Mouse (Mus musculus) limb, embryonic 13.5 days (tissue): ENCODE measurements at regions not wholly inside any gene's neighbourhood (a gene's known extent, or its start where the extent isn't known, plus 50 kb on each side); places are given as distances from the start of the nearest gene placed in this dataset.

ENCODE experiments used
- ATAC-seq: fragments of 200-750 bp; cut with Nextera tagmentation; 2 replicates; pipeline ENCODE4 v1.8.0; 2017; ENCODE audit warnings: low read depth, moderate number of reproducible peaks, moderate TSS enrichment; ENCODE audit not compliant: low FRiP score
- H3K27ac ChIP-seq: fragments of 300-500 bp; sonication (generic); 2 replicates; pipeline ENCODE4 v1.5.1; 2015; ENCODE audit warnings: inconsistent platforms, mild to moderate bottlenecking, moderate library complexity
- H3K27me3 ChIP-seq: fragments of 300-500 bp; sonication (generic); 2 replicates; pipeline ENCODE4 v1.6.1; 2015; ENCODE audit warnings: mild to moderate bottlenecking, inconsistent platforms
- H3K36me3 ChIP-seq: fragments of 300-500 bp; sonication (generic); 2 replicates; pipeline ENCODE4 v1.6.1; 2015; ENCODE audit warnings: inconsistent platforms, mild to moderate bottlenecking, moderate library complexity
- H3K4me1 ChIP-seq: fragments of 300-500 bp; sonication (generic); 2 replicates; pipeline ENCODE4 v1.6.1; 2015; ENCODE audit warnings: inconsistent platforms
- H3K4me2 ChIP-seq: fragments of 300-500 bp; sonication (generic); replicated peaks from 2 replicates; pipeline ENCODE4 v1.6.1; 2015; ENCODE audit warnings: inconsistent platforms, mild to moderate bottlenecking, moderate library complexity
- H3K4me3 ChIP-seq: fragments of 300-500 bp; sonication (generic); 2 replicates; pipeline ENCODE4 v1.5.1; 2015; ENCODE audit warnings: moderate library complexity, mild to moderate bottlenecking, inconsistent platforms
- H3K9ac ChIP-seq: fragments of 300-500 bp; sonication (generic); 2 replicates; pipeline ENCODE4 v1.6.1; 2015; ENCODE audit warnings: mild to moderate bottlenecking, inconsistent platforms
- H3K9me3 ChIP-seq: fragments of 300-500 bp; sonication (generic); 2 replicates; pipeline ENCODE4 v1.6.1; 2016; ENCODE audit warnings: inconsistent platforms
- WGBS: fragments of 180-500 bp; shearing (Covaris S2); methylation state at CpG from one replicate; pipeline ENCODE4 v1.1.7; 2015; 5-methylcytosine and 5-hydroxymethylcytosine counted together

- Histone ChIP-seq H3K9ac (no peak overlapping the region), H3K9me3 (no peaks in the 10 kb centered on the region), H3K27ac (no peak overlapping the region), H3K27me3 (no peaks in the 10 kb centered on the region), H3K4me1 (no peaks in the 10 kb centered on the region), H3K36me3 (no peaks in the 10 kb centered on the region), H3K4me3 (no peak overlapping the region), H3K4me2 (no peak overlapping the region)
- WGBS, result 71% methylated on average over 3 of the region's 3 CpGs
- ATAC-seq, result no peak
Observed at GRCm38 (mm10) chr5:133449926-133450325, 649.6 kb upstream of the Castor2 start.

GRCm38 (mm10) chr5:133400826-133401225 lies 698.7 kb upstream of the Castor2 start:
- H3K4me2 ChIP-seq, result no peak overlapping the region
- no peaks in the 10 kb centered on the region for H3K36me3 ChIP-seq
- no peaks in the 10 kb centered on the region for H3K4me1 ChIP-seq
- H3K27ac ChIP-seq, result no peak overlapping the region
- ATAC-seq, result no peak
- H3K27me3 ChIP-seq, result no peaks in the 10 kb centered on the region
- H3K4me3 ChIP-seq, result no peak overlapping the region
- H3K9me3 ChIP-seq, result no peaks in the 10 kb centered on the region
- WGBS, result 48% methylated on average over 1 of the region's 1 CpGs
- no peak overlapping the region for H3K9ac ChIP-seq

GRCm38 (mm10) chr5:133389896-133390295 lies 709.6 kb upstream of the Castor2 start:
- Histone ChIP-seq H3K4me2 (no peak overlapping the region), H3K27ac (no peak overlapping the region), H3K9me3 (peaks cover 5% of the 10 kb centered on the region; the same call in 1 of the 2 replicates), H3K36me3 (no peaks in the 10 kb centered on the region), H3K4me3 (no peak overlapping the region), H3K4me1 (no peaks in the 10 kb centered on the region), H3K27me3 (0 out of 2 replicates have a peak, but pooled peaks cover 2% of the 10 kb centered on the region), H3K9ac (no peak overlapping the region)
- 75% methylated on average over 4 of the region's 4 CpGs for WGBS
- ATAC-seq, result no peak

- H3K9me3 ChIP-seq, result peaks cover 5% of the 10 kb centered on the region; the same call in 1 of the 2 replicates
- no peak overlapping the region for H3K4me2 ChIP-seq
- WGBS, result 67% methylated on average over 6 of the region's 6 CpGs
- H3K4me3 ChIP-seq, result no peak overlapping the region
- H3K27me3 ChIP-seq, result 0 out of 2 replicates have a peak, but pooled peaks cover 2% of the 10 kb centered on the region
- no peak overlapping the region for H3K27ac ChIP-seq
- no peak for ATAC-seq
- H3K4me1 ChIP-seq, result no peaks in the 10 kb centered on the region
- H3K9ac ChIP-seq, result no peak overlapping the region
- no peaks in the 10 kb centered on the region for H3K36me3 ChIP-seq
Observed at GRCm38 (mm10) chr5:133389023-133389840, 710.3 kb upstream of the Castor2 start.

- Histone ChIP-seq H3K4me3 (no peak overlapping the region), H3K4me2 (no peak overlapping the region), H3K9ac (no peak overlapping the region), H3K36me3 (no peaks in the 10 kb centered on the region), H3K27me3 (0 out of 2 replicates have a peak, but pooled peaks cover 2% of the 10 kb centered on the region), H3K9me3 (no peaks in the 10 kb centered on the region), H3K27ac (no peak overlapping the region), H3K4me1 (no peaks in the 10 kb centered on the region)
- WGBS, result 59% methylated on average over 10 of the region's 10 CpGs
- ATAC-seq, result no peak
Observed at GRCm38 (mm10) chr5:133385374-133386349, 713.8 kb upstream of the Castor2 start.

GRCm38 (mm10) chr5:133365771-133366170 lies 733.7 kb upstream of the Castor2 start:
- ATAC-seq, result no peak
- Histone ChIP-seq H3K27me3 (no peaks in the 10 kb centered on the region), H3K9me3 (no peaks in the 10 kb centered on the region), H3K4me3 (no peak overlapping the region), H3K27ac (no peak overlapping the region), H3K36me3 (no peaks in the 10 kb centered on the region), H3K4me1 (no peaks in the 10 kb centered on the region), H3K4me2 (no peak overlapping the region), H3K9ac (no peak overlapping the region)
- 86% methylated on average over 3 of the region's 3 CpGs for WGBS

GRCm38 (mm10) chr5:133347516-133347915 lies 752.0 kb upstream of the Castor2 start:
- WGBS, result 91% methylated on average over 3 of the region's 3 CpGs
- no peak overlapping the region for H3K4me3 ChIP-seq
- H3K27me3 ChIP-seq, result no peaks in the 10 kb centered on the region; the same call in 1 of the 2 replicates
- no peak overlapping the region for H3K27ac ChIP-seq
- H3K36me3 ChIP-seq, result no peaks in the 10 kb centered on the region
- ATAC-seq, result no peak
- H3K9me3 ChIP-seq, result no peaks in the 10 kb centered on the region
- H3K4me1 ChIP-seq, result no peaks in the 10 kb centered on the region
- H3K9ac ChIP-seq, result no peak overlapping the region
- H3K4me2 ChIP-seq, result no peak overlapping the region

- no peaks in the 10 kb centered on the region for H3K4me1 ChIP-seq
- 35% methylated on average over 3 of the region's 3 CpGs for WGBS
- no peak overlapping the region for H3K9ac ChIP-seq
- no peak overlapping the region for H3K4me3 ChIP-seq
- H3K27ac ChIP-seq, result no peak overlapping the region
- ATAC-seq, result no peak
- H3K27me3 ChIP-seq, result no peaks in the 10 kb centered on the region; the same call in 1 of the 2 replicates
- no peaks in the 10 kb centered on the region for H3K36me3 ChIP-seq
- no peak overlapping the region for H3K4me2 ChIP-seq
- H3K9me3 ChIP-seq, result no peaks in the 10 kb centered on the region
Observed at GRCm38 (mm10) chr5:133341973-133342372, 757.5 kb upstream of the Castor2 start.

- Histone ChIP-seq H3K9ac (no peak overlapping the region), H3K27ac (no peak overlapping the region), H3K27me3 (no peaks in the 10 kb centered on the region), H3K36me3 (no peaks in the 10 kb centered on the region), H3K4me3 (no peak overlapping the region), H3K9me3 (no peaks in the 10 kb centered on the region), H3K4me1 (no peaks in the 10 kb centered on the region), H3K4me2 (no peak overlapping the region)
- 81% methylated on average over 2 of the region's 2 CpGs for WGBS
- ATAC-seq, result no peak
Observed at GRCm38 (mm10) chr5:133320626-133321025, 777.5 kb upstream of the Auts2 start.

- Histone ChIP-seq H3K27me3 (no peaks in the 10 kb centered on the region), H3K4me1 (no peaks in the 10 kb centered on the region), H3K36me3 (no peaks in the 10 kb centered on the region), H3K4me2 (no peak overlapping the region), H3K9ac (no peak overlapping the region), H3K9me3 (no peaks in the 10 kb centered on the region), H3K27ac (no peak overlapping the region), H3K4me3 (no peak overlapping the region)
- ATAC-seq, result no peak
- 94% methylated on average over 1 of the region's 1 CpGs for WGBS
Observed at GRCm38 (mm10) chr5:133320206-133320605, 777.1 kb upstream of the Auts2 start.

- H3K27ac ChIP-seq, result no peak overlapping the region
- H3K27me3 ChIP-seq, result 0 out of 2 replicates have a peak, but pooled peaks cover 2% of the 10 kb centered on the region
- no peaks in the 10 kb centered on the region for H3K4me1 ChIP-seq
- no peak for ATAC-seq
- no peak overlapping the region for H3K4me3 ChIP-seq
- H3K9me3 ChIP-seq, result no peaks in the 10 kb centered on the region
- no peaks in the 10 kb centered on the region for H3K36me3 ChIP-seq
- WGBS, result 51% methylated on average over 7 of the region's 7 CpGs
- no peak overlapping the region for H3K4me2 ChIP-seq
- no peak overlapping the region for H3K9ac ChIP-seq
Observed at GRCm38 (mm10) chr5:133314031-133314430, 770.9 kb upstream of the Auts2 start.
